Mouse (Mus musculus): ENCODE data around the gene Cox19.

The Cox19 gene

DNA sequence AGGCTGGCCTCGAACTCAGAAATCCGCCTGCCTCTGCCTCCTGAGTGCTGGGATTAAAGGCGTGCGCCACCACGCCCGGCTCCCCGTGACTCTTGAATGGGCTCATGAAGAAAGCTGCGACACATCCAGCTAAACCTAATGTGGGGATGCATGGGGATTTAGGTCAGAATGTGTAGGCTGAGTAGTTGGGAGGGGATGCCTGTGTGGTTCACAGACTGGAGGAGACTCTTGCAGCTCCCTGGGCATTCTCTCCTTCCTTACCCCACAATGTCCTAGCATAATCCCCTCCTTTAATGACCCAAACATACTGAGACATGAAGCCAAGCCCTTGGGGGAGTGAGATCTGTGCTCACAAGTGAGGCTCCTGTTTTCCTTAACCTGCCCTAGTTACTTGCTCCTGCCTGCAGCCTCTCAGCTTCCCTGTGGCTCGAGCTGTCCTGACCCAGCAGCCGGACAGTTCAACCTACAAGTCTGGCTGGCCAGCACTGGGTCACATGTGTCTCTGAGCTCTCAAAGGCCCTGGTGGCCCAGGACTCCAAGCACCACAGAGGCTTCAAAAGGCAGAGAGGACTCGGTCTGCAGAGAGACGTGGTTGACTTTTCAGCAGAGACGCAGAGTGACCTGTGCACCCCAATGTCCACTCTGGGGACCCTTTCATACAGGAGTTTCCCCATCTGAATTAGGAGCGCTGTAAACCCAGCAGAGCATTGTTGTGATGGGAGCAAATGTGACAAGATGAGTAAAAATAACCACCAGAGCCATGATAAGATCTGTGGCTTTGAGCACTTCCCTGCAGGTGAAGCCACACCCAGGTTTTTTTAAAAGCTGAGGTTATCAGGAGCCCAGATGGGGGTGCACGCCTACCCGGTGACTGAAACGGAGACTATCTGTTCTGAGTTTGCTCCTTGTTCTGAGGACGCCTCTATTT, 30.6 kb upstream of the Cox19 start:
- DNase-seq (ENCODE audit: low spot score in 2 of 2): peak; percentile 76 to 80

DNA sequence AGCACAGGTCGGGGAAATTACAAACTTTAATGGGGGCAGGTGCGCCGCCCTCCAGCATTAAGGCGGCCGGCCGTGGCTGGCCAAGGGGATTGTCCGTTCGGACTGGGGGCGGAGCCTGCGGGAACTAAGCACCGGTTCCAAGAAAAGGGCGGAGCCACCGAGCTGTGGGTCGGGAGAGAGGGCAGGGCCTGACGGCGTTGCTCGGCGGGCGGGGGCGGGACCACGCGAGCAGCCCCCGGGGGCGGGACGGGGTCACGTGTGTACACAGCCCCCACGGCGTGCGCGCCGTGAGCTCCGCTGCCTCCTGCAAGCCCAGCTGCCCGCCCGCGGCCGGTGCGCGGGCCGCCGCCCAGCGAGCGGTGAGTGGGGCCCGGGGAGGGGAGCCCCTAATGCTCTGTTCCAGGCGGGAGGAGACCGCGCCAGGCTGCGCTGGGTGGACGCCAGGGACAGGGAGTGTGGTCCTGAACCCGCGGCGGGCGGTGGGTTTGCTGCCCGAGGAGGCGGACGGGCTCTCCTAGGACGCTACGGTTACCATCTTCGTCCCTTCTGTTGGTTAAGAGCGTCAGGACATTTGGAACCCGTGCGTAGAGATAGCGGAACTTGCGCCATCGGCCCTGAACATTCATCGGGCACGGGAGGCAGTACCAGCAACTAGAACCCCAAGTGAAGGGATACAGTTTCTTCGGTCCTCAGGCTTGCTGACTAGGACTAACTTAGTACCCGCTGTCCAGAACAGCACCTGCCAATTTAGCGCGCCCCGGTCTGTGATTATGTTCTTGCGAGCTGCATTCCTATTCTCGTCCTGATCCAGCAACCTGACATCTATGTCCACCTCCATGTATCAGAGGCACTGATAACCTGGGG, 29.4 kb upstream of the Cox19 start:
- DNase-seq (ENCODE audit: low spot score in 2 of 2): peak; percentile 68 to 70

DNA sequence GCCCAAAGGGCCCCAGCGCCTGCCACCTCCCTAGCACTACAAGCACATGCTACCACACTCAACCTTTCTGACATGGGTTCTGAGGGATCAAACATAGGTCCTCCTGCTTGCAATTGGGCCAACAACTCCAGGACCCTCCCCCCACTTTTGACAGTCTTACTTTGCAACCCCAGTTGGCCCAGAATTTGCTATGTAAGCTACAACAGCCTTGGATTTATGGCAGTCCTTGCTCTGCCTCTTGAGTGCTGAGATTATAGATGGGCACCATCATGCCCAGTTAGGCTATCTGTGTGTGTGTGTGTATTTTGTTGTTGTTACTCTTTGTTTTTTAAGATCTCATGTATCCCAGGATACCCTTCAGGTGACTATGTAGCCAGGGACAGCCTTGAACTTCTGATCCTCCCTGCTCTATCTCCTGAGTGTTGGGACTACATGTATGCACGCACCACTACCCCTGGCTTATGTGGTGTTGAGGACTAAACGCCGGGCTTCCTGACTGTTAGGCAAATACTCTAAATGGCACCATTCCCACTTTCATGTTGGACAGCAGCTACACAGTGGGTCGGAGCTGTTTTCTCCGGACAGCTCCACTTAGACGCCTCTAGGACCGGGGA, 28.7 kb upstream of the Cox19 start:
- DNase-seq (ENCODE audit: low spot score in 2 of 2): no peak

DNA sequence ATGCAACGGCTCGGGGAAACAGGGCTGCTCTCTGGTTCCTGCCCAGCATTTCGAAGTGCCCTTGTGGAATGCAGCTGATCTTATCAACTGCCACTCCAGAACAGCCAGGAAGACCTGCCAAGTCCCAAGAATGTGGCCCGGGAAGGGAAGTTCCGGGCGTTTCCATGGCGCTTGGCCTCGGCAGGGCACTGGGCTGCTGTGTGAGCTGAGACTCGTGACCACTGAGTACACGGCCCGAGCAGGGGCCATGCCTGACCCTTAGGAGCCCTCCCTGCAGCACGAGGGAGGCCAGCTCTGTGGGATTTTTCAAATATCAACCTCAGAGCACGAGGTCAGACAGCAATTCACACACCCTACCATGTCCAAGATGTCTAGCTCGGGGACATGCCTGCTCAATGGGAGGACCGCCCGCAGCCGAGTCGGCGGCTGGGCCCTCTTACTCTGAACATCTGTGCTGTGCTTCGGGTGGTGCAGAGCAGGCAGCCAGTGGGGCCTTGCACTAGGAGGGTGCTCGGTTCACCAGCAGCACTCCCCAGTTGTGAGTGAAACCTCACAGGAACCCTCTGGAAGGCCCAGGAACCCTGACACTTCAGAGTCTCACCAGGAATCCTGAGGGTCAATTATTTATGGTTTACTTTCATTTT, 27.9 kb upstream of the Cox19 start:
- DNase-seq (ENCODE audit: low spot score in 2 of 2): peak; percentile 40 to 54

DNA sequence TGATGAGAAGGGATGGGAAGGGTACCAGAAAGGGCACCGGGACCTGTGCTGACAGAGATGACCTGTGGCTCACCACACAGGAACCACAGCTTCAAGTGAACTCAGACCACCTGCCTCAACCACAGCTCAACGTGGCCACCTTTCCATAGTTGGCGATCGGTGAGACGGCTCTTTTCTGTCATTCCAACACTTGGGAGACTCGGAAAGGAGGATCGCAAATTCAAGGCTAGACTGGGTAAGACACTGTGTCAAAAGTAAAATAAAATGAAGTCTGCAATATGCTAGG, 27.0 kb upstream of the Cox19 start:
- DNase-seq (ENCODE audit: low spot score in 2 of 2): no peak

DNA sequence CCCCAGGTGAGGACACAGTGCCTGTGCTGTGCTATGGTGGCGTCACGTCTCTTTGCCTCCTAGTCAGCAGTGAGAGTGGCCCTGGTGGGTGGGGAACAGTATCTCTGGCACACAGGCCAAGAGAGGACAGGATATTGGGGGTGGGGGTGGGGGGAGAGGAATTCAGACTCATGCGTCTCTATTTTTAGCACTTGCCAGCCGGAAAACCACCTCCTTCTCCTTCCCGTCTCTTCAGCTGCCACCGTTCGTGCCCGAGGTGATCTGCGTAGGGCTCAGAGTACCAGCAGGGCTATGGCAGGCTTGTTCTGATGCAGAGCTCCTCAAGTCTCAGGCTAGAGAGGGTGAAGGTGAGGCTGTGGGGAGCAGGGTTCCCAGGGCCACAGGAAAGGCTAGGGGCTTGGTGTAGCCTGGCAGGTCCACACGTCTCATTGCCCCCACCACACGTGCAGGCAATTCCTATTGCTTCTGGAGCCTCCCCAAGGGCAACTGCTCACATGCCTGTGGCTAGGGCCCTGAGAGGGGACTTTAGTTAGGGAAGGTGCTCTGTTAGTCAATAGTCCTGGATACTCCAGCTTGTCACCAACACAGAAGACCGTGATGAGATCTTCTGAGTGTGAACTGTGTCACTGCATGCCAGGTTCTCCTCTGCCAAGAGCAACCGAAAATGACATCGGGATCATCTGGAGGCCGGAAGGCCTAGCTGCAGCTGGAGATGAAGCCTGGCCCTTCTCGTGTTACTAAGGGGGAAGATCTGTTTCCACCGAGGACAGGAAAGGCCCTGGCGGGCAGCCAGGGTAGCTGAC, 26.5 kb upstream of the Cox19 start, which contains the start of gene Gpr146:
Gpr146 (plus strand) TSS at position 230 of the 803 bp plus-strand sequence.
- no peak for DNase-seq (ENCODE audit: low spot score in 2 of 2)

DNA sequence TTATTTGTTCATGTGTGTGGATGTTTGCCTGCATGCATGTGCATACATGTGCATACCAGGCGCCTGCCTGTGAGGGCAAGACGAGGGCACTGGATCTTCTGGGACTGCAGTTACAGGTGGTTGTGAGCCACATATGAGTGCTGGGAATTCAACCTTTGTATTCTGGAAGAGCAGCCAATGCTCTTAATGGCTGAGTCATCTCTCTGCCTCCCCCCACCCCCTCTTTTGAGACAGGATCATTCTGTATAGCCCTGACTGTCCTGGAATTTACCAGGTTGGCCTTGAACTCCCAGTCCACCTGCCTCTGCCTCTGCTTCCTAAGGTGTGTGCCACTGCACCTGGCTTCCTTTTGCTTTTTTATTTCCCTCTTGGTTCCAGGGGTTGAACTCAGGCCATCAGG, 23.6 kb upstream of the Cox19 start:
- no peak for DNase-seq (ENCODE audit: low spot score in 2 of 2)

DNA sequence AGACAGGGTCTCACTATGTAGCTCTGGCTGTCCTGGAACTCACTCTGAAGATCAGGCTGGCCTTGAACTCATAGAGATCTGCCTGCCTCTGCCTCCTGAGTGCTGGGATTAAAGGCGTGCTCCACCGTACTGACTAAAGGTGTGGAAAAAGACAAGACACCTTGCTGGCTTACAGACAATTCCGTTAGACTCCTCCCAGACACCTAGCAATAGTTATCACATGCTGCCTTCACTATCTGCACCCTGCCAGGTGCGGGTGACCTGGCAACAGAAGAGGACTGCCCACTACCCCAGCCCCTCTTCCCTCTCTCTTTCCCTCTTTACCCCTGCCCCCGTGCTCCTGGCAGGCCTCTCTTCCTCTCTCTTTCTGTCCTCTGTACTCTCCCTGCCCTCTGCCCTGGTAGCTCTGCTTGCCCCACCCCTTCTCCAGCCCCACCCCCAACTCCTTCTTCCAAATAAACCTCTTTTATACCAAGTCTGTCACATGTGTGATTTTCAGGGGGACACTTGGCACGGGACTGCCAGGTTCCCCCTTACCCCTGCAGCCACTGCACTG, 22.7 kb upstream of the Cox19 start:
- no peak for DNase-seq (ENCODE audit: low spot score in 2 of 2)

DNA sequence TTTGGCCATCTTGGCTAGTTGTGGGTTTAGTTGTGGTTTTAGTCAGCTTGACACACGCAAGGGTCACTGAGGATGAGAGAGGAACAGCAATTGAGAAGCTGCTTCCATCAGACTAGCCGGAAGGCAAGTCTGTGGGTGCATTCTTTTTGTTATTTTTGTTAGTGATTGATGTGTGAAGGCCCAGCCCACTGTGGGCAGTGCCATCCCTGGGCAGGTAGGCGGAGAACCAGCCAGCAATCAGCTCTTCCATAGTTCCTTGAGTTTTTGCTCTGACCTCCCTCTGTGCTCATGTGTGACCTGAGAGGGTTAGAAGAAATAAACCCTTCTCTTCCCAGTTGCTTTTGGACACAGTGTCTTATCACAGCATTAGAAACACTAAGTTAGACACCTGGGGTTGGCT, 21.9 kb upstream of the Cox19 start:
- DNase-seq (ENCODE audit: low spot score in 2 of 2): no peak

DNA sequence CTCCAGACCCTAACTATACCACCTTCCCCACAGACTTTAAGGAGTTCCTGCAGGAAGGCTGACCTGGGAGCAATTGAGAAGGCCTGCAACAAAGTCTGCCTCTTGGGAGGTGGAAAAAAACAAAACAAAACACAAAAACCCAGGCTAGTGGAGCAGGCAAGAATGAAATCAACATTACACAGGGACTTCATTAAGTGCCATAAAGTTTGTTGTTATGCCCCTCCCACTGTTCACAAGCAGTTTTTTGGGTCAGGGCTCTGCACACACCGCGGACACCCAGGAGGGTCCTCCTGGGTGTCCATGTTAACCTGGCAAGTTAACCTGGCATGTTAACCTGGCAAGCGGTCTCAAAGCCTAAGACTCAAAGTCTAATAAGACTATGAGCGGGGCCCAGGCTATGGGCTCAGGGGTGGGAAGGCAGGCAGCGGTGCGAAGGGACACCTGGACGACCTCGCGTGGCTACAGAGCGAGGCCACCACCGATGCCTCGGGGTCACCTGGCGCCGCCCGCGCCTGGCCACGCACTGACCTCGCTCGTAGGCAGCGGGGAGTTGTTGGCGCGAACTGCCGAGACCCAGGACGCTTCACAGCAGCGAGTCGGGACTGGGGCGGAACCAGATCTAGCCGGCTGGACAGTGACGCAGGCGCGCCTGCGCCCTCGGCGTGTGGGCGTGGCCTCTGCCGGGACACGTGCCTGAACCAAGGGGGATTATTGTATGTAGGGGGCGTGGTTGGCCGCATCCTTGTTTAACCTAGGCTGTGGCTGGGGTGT, 20.6 kb upstream of the Cox19 start:
- peak; percentile 71 to 74 for DNase-seq (ENCODE audit: low spot score in 2 of 2)

DNA sequence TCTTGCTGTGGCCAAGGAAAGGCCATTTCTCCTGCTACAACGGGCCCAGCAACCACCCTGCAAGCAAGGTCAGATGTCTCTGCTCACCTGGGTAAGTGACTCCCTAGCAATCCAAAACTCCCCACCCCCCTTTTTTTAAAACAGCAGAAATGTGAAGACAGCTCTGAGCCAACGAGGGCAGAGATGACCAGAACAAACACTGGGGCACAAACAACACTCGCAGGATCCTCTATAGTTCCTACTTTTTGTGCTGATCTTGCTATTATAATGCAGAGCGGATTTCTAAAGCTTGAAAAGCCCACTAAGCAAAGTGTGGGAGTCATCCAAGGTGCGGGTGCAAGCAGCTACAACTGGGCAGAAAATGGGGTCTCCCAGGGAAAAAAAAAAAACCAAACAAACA, 19.9 kb upstream of the Cox19 start:
- DNase-seq (ENCODE audit: low spot score in 2 of 2): no peak

DNA sequence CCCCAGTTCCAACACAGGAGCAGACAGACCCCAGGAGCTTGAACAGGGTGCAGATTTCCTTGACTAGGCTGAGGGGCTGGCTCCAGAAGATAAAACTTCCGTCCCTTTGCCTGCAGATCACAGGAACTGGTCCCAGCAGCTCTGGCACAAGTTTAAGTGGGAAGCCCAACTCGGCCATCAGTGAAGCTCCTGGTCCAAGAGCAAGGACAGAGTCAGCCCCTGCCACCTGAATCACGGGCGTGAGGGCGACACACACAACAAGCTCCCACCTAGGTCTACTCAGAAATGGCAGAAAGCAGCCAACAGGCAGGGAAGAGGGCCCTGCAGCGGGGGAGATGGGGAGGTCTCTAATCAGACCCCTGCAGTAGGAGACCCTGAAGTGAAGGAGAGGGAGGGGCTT, 19.1 kb upstream of the Cox19 start:
- DNase-seq (ENCODE audit: low spot score in 2 of 2): no peak

DNA sequence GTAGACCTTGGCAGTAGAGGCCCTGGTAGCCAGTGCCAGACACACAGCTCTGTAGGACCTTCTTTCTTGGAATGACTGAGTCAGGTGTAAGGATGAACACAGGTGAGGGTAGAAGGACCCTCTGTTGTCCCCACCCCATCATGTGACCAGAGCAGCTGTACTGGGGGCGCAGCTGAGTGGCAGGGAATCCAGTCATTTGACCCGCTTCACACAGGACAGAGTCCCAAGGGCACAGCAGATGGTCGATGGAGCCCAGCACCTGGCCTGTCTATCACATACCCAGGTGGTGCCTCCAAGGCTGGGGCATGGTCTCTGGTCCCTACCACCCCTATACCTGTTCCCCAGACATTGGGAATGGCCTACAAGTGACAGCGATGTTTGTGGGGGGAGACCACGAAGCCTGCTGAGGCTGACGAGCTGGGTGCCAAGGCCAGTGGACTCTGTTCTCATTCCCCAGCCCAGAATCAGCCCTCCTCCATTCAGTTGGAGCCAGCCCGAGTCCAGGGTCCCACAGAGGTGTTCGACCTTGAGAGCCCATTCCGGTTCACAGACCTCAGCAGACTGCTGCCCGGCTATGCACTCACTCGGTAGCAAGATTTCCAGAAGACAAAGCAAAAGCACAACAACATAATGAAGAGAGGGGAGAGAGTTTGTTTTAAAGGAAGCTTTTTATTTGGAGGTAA, 17.6 kb upstream of the Cox19 start:
- no peak for DNase-seq (ENCODE audit: low spot score in 2 of 2)

DNA sequence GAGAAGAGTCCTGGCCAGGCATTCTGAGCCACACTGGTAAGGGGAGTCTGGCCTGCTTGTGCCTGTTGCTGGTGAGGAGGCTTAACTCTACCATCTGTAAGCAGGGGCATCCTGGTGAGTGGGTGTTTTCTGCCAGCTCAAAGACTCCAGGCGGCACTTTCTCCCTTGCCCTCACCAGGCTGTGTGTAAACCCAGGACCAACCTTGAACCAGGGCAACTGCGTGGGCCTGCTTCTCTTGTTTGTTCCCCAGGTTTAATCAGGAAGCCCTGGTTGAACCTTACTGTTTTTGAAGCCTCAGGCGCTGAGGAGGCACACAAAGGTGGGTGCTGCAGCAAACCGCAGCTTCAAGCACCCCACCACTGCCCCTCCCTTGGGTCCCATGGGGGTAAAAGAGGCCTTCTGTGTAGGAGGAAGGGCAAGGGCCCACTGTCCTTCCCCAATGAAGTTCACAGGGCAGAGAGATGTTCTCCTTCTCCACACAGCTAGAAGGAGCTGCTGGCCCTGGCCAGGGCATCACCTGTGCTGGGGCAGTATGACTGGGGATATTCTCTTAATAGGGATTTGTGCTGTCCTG, 16.8 kb upstream of the Cox19 start:
- no peak for DNase-seq (ENCODE audit: low spot score in 2 of 2)

DNA sequence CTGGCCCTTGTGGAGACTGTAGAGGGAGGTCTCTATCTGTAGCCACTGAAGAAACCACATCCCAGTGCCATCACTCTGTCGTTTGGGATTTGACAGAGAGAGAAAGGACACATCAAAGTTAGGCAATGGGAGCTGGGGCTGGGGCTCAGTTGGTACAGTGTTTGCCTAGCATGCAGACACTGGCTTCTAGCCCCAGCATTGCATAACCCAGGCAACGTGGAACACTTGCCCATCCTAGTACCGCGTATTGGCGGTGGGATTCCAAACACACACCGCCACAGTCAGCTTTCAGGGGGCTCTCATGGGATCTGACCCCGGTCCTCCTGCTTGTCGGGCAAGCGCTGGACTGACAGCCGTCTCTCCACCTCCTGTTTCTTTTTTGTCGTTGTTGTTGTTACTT, 15.3 kb upstream of the Cox19 start:
- DNase-seq (ENCODE audit: low spot score in 2 of 2): no peak

DNA sequence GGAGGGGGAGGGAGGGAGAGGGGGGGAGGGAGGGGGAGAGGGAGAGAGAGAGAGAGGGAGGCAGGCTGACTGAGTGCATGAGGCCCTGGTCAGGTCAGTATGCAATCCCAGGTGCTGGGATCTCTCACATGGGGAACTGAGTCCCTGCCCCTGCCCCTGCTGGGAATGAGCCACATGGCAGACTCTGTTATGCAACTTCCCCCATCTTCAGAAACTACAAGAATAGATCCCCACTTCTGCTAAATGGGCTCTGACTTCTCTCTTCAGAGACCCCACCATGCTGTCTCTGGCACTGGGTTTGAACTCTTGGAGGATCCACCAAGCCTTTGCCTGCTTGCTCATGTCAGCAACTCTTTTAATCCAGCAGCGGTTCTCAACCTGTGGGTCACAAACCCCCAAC, 14.6 kb upstream of the Cox19 start:
- DNase-seq (ENCODE audit: low spot score in 2 of 2): no peak

DNA sequence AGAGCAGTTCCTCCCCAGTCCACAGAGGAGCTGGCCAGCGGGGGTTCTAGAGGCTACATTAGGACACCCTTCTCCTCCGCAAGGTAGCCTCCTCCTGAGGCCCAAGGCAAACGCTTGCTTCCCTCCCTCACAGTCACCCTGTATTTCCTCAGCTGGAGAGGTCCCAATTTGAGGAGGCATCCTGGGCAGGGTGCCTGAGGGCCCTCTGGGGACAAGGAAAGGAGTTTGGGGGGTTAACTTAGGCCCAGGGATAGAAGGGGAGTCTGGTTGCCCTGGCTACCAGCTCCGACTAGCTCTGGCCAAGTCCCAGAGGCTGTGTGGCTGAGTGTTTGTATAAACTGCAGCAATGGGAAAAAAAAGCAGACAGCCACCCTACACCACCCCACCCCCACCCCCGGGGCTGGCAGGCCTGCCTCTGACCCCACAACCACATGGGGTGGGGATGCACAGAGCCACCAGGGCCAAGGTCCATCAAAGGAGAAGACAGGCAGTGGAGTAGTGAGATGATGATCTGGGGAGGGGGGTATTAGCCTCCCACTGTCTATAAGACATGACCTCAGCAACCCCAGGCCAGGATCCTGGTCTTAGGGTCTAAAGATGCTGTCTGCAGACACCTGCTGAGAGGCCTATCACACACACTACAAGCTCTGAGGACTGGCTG, 13.8 kb upstream of the Cox19 start:
- no peak for DNase-seq (ENCODE audit: low spot score in 2 of 2)

DNA sequence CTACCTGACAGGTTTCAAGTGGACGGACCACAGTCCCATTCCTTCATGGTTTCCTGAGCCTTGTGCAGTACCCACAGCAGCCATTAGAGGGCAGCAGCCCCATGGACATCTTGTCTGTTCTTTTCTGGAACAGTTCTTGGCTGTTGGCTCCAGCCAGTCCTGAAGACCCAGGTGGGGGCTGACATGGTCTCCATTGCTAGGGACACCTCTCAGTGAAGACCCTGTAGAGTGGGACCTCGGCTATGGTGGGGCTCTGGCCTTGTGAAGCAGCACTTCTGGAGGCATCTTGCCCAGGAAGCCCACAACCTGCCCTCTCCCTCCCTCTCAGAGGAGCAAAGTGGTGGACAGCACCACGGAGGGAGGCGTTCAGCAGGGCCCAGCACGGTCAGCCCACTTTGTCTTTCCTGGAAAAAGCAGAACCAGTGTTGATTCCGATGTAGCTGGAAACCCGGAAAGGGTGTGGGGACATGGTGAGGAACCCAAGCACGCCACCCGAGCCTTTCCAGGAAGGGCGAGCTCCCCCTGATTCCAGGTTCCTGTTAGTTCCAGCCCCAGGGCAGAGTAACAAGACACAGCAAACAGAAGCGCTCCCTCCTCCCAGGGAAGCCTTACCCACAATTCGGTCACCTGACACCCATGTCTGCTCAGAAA, 13.2 kb upstream of the Cox19 start:
- peak; percentile 66 to 87 for DNase-seq (ENCODE audit: low spot score in 2 of 2)
